Mouse (Mus musculus) embryonic stem cell, embryonic (primary cell): ENCODE measurements around the gene Olfr1288.

Source experiments
- CTCF ChIA-PET, 4 experiments: fragments of 300-600 bp in 2 of 4; fragments of 350-600 bp in 2 of 4; sonication (Branson Sonifier 250); formaldehyde crosslinking; loops; one replicate each; lab custom pipeline; 2022; ENCODE audit warnings: inconsistent platforms in 2 of 4; lab: Charles Lee
- POLR2A ChIA-PET, 4 experiments: fragments of 300-600 bp in 2 of 4; fragments of 350-600 bp in 2 of 4; sonication (Branson Sonifier 250); formaldehyde crosslinking; loops; one replicate each; lab custom pipeline; 2022; ENCODE audit warnings: antibody characterized with exemption in 4 of 4, inconsistent platforms in 1 of 4; lab: Charles Lee

The Olfr1288 gene

DNA sequence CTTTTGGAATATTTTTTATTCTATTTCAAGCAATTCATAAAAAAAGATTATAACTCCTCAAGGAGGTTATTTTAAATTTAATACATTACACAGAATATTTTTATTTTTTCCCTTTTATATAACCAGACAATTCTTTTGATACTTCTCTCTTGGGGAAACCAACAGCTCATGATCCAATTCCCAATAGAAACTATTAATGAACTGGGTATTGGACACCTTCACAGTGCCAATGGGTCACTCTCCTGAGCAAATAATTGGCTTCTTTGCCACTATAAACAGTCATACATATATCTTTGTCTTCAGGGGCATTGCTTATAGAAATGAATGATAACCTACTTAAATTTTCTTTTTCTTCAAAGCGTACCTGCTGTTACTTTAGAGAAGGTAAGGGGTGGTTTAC, at the start of gene Olfr1288:
Gene Olfr1288, plus strand, starts transcription at position 301 of the 400 bp plus-strand sequence.
- POLR2A ChIA-PET, result no interaction called here
- CTCF ChIA-PET, result no interaction called here

DNA sequence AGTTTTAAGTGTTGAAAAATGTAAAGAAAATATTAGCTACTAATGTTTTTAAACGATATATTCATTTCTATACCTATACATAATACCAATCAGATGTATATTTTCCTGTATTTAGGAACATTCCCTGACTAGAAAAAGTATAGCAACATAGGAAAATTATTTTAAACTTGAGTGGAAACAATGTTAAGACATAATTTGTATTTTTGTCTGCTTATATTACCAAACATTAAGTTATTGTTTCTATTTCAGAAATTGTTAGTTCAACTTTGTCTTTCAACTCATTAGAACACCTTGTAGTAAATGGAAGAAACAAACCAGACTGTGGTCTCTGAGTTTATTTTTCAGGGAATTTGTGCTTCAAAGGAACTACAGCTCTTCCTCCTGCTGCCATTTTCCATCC, 25.1 kb upstream of the Olfr1288 start, which contains the start of gene Olfr1287:
Gene Olfr1287, plus strand, starts transcription at position 301 of the 400 bp plus-strand sequence.
- POLR2A ChIA-PET, result no interaction called here
- CTCF ChIA-PET, result no interaction called here

DNA sequence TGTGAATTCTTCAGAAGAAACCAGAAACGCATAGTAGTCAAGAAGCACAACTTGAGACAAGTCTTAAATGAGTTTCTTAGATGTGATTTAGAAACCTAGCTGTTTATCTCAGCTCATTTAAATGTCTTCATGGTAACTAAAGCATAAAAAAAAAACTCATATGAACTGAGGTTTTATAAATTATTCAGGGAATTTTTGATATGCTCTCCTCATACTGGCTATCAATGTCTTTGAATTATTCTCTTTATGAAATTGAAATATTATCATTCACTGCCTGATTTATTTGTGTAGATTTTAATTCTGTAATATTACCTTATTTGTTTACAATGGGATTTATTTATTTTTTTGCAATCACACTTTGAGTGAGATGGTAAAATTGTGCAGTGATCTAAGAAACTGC, 6.6 kb downstream of the Olfr1288 start, which contains the start of gene Olfr1289:
Gene Olfr1289, plus strand, starts transcription at position 301 of the 400 bp plus-strand sequence.
- ChIA-PET POLR2A (no interaction called here), CTCF (no interaction called here)

DNA sequence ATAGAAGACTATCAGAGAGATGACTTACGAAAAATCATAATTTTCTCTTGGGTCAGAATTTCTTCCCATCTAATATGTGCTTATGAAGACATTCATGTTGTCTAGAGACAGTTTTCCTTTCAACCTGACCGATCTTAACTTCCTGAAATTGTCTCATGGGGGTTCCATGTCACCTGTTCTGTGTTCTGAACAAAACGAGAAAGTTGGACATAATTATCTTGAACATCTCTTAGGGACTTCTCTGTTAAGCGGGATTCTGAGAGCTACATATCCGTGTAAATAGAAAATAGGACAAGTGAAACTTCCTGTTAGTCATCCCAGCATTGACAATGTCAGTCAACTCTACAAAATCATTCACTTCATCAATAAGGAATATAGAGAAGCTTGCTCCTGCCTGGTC, 19.8 kb downstream of the Olfr1288 start, which contains the start of gene Olfr1290:
Gene Olfr1290, minus strand, starts transcription at position 101 of the 400 bp plus-strand sequence.
- POLR2A ChIA-PET, result no interaction called here
- CTCF ChIA-PET, result interaction anchor here in 1 of 4 experiments (0.6 kb wide), 1 partner anchor 884 kb away, joined by 3 read pairs; no protein-coding TSS in a partner anchor

DNA sequence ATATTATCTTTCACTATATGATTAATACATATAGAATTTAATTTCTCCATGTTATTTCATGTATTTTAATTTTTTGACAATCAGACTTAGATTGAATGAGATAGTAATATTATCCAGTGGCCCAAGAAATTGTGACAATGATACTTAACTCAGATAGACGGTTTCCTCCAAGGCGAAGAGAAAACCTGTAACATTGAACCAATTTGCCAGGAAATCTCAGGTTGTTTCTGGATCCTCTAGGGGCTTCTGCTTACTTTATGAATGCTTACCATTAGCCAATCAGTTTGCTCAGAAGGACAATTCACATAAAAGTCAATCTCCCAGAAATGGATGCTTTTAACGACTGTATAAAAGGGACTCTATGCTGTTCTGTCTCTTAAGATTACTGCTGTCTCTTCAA, 23.0 kb downstream of the Olfr1288 start, which contains the start of gene Olfr1291-ps1:
Gene Olfr1291-ps1, plus strand, starts transcription at position 301 of the 400 bp plus-strand sequence.
- CTCF ChIA-PET, result no interaction called here

DNA sequence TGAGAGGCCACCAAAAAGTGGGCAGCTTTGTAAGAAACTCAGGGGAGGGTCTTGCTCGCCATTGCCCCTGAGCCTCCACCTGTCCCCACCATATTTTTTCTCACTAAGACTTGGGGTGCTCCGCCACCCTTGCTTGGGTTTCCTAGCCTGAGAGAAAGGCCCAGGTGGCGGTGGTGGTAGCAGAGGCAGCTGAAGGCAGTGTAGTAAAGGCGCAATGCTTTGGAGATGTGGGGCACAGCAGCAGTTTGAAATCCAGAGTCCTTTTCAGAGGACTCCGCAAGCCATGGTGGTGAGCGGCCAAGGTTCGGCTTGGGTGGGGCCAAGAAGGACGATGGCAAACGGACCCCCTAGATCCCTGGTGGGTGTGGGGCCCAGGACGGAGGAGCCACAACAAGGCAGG, 43.5 kb downstream of the Olfr1288 start:
- ChIA-PET CTCF (no interaction called here), POLR2A (no interaction called here)

More for the DNA sequence above, 23.0 kb downstream of the Olfr1288 start, which contains the start of gene Olfr1291-ps1:
- POLR2A ChIA-PET, result no interaction called here

DNA sequence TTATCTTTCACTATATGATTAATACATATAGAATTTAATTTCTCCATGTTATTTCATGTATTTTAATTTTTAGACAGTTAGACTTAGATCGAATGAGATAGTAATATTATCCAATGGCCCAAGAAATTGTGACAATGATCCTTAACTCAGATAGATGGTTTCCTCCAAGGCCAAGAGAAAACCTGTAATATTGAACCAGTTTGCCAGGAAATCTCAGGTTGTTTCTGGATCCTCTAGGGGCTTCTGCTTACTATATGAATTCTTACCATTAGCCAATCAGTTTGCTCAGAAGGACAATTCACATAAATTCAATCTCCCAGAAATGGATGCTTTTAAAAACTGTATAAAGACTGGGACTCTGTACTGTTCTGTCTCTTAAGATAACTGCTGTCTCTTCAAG, 51.0 kb downstream of the Olfr1288 start, which contains the start of gene Olfr1293-ps:
Gene Olfr1293-ps, plus strand, starts transcription at position 301 of the 400 bp plus-strand sequence.
- ChIA-PET CTCF (no interaction called here), POLR2A (no interaction called here)
